In genomic region chr17:25333943-25334342, GRCm38 (mm10) we compare ENCODE assay signal across 9 mouse cellular contexts. TPM values are rescaled to one million over a fixed set of nuclear protein-coding genes. Genes with fewer than 3 reads are reported as not detected.
DNase-seq lines count a peak whose midpoint lies in the region; ATAC-seq and TF ChIP-seq lines count a peak whose summit lies in the region.
"Had no signal": no experiment of that assay in that cellular context is flagged by ENCODE, and none has a peak within 500 bp of the region (broad histone marks: within the 10 kb centered on the region; RNA-seq: fewer than 3 reads in every experiment).

No protein-coding gene starts in this region.

- H3K9me3 ChIP-seq in forebrain, embryonic 14.5 days (replicated peaks; ENCODE audit: control insufficient read depth, low read length) = no peaks in the 10 kb centered on the region
- no peaks in the 10 kb centered on the region for H3K9me3 ChIP-seq in forebrain, embryonic 13.5 days (replicated peaks)
- H3K9me3 ChIP-seq in ES-Bruce4 (replicated peaks; ENCODE audit: control insufficient read depth, insufficient read depth, low read length, poor library complexity, severe bottlenecking) = no peaks in the 10 kb centered on the region

- no peak for TF ChIP-seq EP300 in ES-Bruce4 (IDR thresholded peaks at IDR 0.05; ENCODE audit: insufficient read depth, low read depth, low read length)

- DNase-seq in forebrain, embryonic 14.5 days (ENCODE audit: low spot score) = peak; percentile 80
- DNase-seq in c-Kit-positive CD71-negative TER-119-negative erythroid progenitor cells, embryonic 14.5 days (ENCODE audit: low read depth) = peak; percentile 47
- peak; percentile 49 to 64 for DNase-seq in frontal cortex, postnatal 36 days (ENCODE audit: low spot score in 2 of 2)
- DNase-seq in layer of hippocampus, adult 8-10 months (ENCODE audit: low spot score in 2 of 2) = peak; percentile 12 to 51
- DNase-seq in lung, postnatal 4 days = peak; percentile 32 to 60
- DNase-seq in spleen, postnatal 4 days (ENCODE audit: low spot score in 2 of 2) = peak; percentile 37 to 81

- H3K9ac ChIP-seq in forebrain, embryonic 14.5 days (ENCODE audit: low read length) = no peak overlapping the region
- H3K9ac ChIP-seq in forebrain, embryonic 13.5 days = no peak overlapping the region
- no peak overlapping the region for H3K9ac ChIP-seq in ES-Bruce4 (ENCODE audit: low read depth, poor library complexity, severe bottlenecking)

- TF ChIP-seq POLR2A in ES-Bruce4 (IDR thresholded peaks at IDR 0.05; ENCODE audit: insufficient read depth, low read length) = no peak

- no peaks in the 10 kb centered on the region for H3K36me3 ChIP-seq in forebrain, embryonic 14.5 days (ENCODE audit: control insufficient read depth, insufficient read depth, low read length)
- no peaks in the 10 kb centered on the region for H3K36me3 ChIP-seq in forebrain, embryonic 13.5 days (ENCODE audit: poor library complexity, severe bottlenecking)
- H3K36me3 ChIP-seq in ES-Bruce4 (ENCODE audit: control insufficient read depth, insufficient read depth, low read length, poor library complexity, severe bottlenecking) = no peaks in the 10 kb centered on the region

- no peaks in the 10 kb centered on the region for H3K4me1 ChIP-seq in forebrain, embryonic 14.5 days (ENCODE audit: control insufficient read depth, insufficient read depth, low read length)
- H3K4me1 ChIP-seq in forebrain, embryonic 13.5 days = no peaks in the 10 kb centered on the region
- no peaks in the 10 kb centered on the region for H3K4me1 ChIP-seq in ES-Bruce4 (ENCODE audit: control insufficient read depth, insufficient read depth, low read length)

- H3K27me3 ChIP-seq in forebrain, embryonic 14.5 days (replicated peaks; ENCODE audit: control insufficient read depth, insufficient read depth, low read length) = no peaks in the 10 kb centered on the region; the same call in 1 of the 2 replicates
- peaks cover 30% of the 10 kb centered on the region for H3K27me3 ChIP-seq in forebrain, embryonic 13.5 days
- H3K27me3 ChIP-seq in ES-Bruce4 (ENCODE audit: control insufficient read depth, insufficient read depth, low read length, poor library complexity, severe bottlenecking) = no peaks in the 10 kb centered on the region

- WGBS in forebrain, embryonic 14.5 days = under 1% methylated on average over 8 of the region's 8 CpGs
- 3% methylated on average over 8 of the region's 8 CpGs for WGBS in forebrain, embryonic 13.5 days

- no peak for ATAC-seq in forebrain, embryonic 14.5 days
- ATAC-seq in forebrain, embryonic 13.5 days = no peak

- no peak overlapping the region for H3K4me2 ChIP-seq in forebrain, embryonic 14.5 days (ENCODE audit: low read length)
- H3K4me2 ChIP-seq in forebrain, embryonic 13.5 days = no peak overlapping the region

- H3K27ac ChIP-seq in forebrain, embryonic 14.5 days (ENCODE audit: low read depth, low read length) = no peak overlapping the region
- H3K27ac ChIP-seq in forebrain, embryonic 13.5 days = no peak overlapping the region
- H3K27ac ChIP-seq in ES-Bruce4 (ENCODE audit: insufficient read depth, low read length) = no peak overlapping the region
- H3K27ac ChIP-seq: macrophage had no signal

- no peak overlapping the region for H3K4me3 ChIP-seq in forebrain, embryonic 14.5 days (ENCODE audit: low read depth, low read length)
- no peak overlapping the region for H3K4me3 ChIP-seq in forebrain, embryonic 13.5 days
- no peak overlapping the region for H3K4me3 ChIP-seq in ES-Bruce4 (ENCODE audit: low read depth, low read length)

- TF ChIP-seq CTCF in ES-Bruce4 (IDR thresholded peaks at IDR 0.05; ENCODE audit: low read depth, low read length) = peak; percentile 100

RNA-seq across cellular contexts. Expression of gene Tpsab1, which starts 11.4 kb away (rescaled TPM):
- not detected in 2 replicates for polyA plus RNA-seq in forebrain, embryonic 14.5 days (2014; fragmentation: Nextera tagmentation; extraction: Ambion mirVana)
- not detected in 2 replicates for polyA plus RNA-seq in forebrain, embryonic 13.5 days (2015; fragmentation: Nextera tagmentation; extraction: Ambion mirVana)
- not detected in 2 replicates for polyA plus RNA-seq in ES-Bruce4 (2011; ENCODE audit: insufficient read depth, insufficient read length, low read depth, missing spikeins)
- total RNA-seq in layer of hippocampus, adult 8-10 months (2022) = not detected
- polyA plus RNA-seq: macrophage had no signal

RNA-seq across cellular contexts. Expression of gene Prss29, which starts 15.5 kb away (rescaled TPM):
- polyA plus RNA-seq in forebrain, embryonic 14.5 days (2014; fragmentation: Nextera tagmentation; extraction: Ambion mirVana) = not detected in 2 replicates
- not detected in 2 replicates for polyA plus RNA-seq in forebrain, embryonic 13.5 days (2015; fragmentation: Nextera tagmentation; extraction: Ambion mirVana)
- polyA plus RNA-seq in ES-Bruce4 (2011; ENCODE audit: insufficient read depth, insufficient read length, low read depth, missing spikeins) = not detected in 2 replicates
- not detected for total RNA-seq in layer of hippocampus, adult 8-10 months (2022)
- polyA plus RNA-seq: macrophage had no signal

RNA-seq across cellular contexts. Expression of gene Prss28, which starts 25.5 kb away (rescaled TPM):
- not detected in 2 replicates for polyA plus RNA-seq in forebrain, embryonic 14.5 days (2014; fragmentation: Nextera tagmentation; extraction: Ambion mirVana)
- polyA plus RNA-seq in forebrain, embryonic 13.5 days (2015; fragmentation: Nextera tagmentation; extraction: Ambion mirVana) = not detected in 2 replicates
- polyA plus RNA-seq in ES-Bruce4 (2011; ENCODE audit: insufficient read depth, insufficient read length, low read depth, missing spikeins) = not detected in 2 replicates
- total RNA-seq in layer of hippocampus, adult 8-10 months (2022) = not detected
- polyA plus RNA-seq: macrophage had no signal

RNA-seq across cellular contexts. Expression of gene Tpsb2, which starts 32.2 kb away (rescaled TPM):
- polyA plus RNA-seq in forebrain, embryonic 14.5 days (2014; fragmentation: Nextera tagmentation; extraction: Ambion mirVana) = 0.25 TPM in 1 of 2 replicates, not detected in the other
- not detected in 2 replicates for polyA plus RNA-seq in forebrain, embryonic 13.5 days (2015; fragmentation: Nextera tagmentation; extraction: Ambion mirVana)
- polyA plus RNA-seq in ES-Bruce4 (2011; ENCODE audit: insufficient read depth, insufficient read length, low read depth, missing spikeins) = not detected in 2 replicates
- 1 to 10 TPM in 1 of 4 experiments, under 1 TPM in 3; 0.31 to 1.0 (median 0.59) TPM for total RNA-seq in layer of hippocampus, adult 8-10 months (2022)
- polyA plus RNA-seq: macrophage had no signal

RNA-seq across cellular contexts. Expression of gene Tpsg1, which starts 35.1 kb away (rescaled TPM):
- polyA plus RNA-seq in forebrain, embryonic 14.5 days (2014; fragmentation: Nextera tagmentation; extraction: Ambion mirVana) = 0.48 and 1.1 TPM in 2 replicates
- 0.66 and 1.0 TPM in 2 replicates for polyA plus RNA-seq in forebrain, embryonic 13.5 days (2015; fragmentation: Nextera tagmentation; extraction: Ambion mirVana)
- not detected in 2 replicates for polyA plus RNA-seq in ES-Bruce4 (2011; ENCODE audit: insufficient read depth, insufficient read length, low read depth, missing spikeins)
- total RNA-seq in layer of hippocampus, adult 8-10 months (2022) = under 1 TPM in 1 of 4 experiments, not detected in 3; 0.47 TPM
- polyA plus RNA-seq: macrophage had no signal
